Mouse (Mus musculus) activated CD4-positive, CD25-positive, alpha-beta regulatory T cell (primary cell): Measurements from ENCODE around the gene Tyrobp. TPM values are rescaled to one million over a fixed set of nuclear protein-coding genes. Genes with fewer than 3 reads are reported as not detected.

ENCODE experiments used
- polyA plus RNA-seq, 2 experiments: library from polyadenylated mRNA; unstranded; fragments of 100-300 nt; shearing (Covaris generic); gene quantifications; one replicate each; pipeline ENCODE4 v1.2.1; 2017

Gene Tyrobp
- 10 to 100 TPM in 1 of 2 experiments, 1 to 10 TPM in 1; 7.1 to 32.2 TPM for polyA plus RNA-seq

GRCm38 (mm10) chr7:30413596-30413995 is at the start of gene Tyrobp:
Gene Tyrobp, plus strand, starts transcription at chr7:30413760.

GRCm38 (mm10) chr7:30419561-30420499 is 6.3 kb downstream of the Tyrobp start, which contains the start of gene Hcst:
Gene Hcst, minus strand, starts transcription at chr7:30419854.

GRCm38 (mm10) chr7:30421175-30421889 is 7.8 kb downstream of the Tyrobp start, which contains the start of gene Nfkbid:
Gene Nfkbid, plus strand, starts transcription at chr7:30421732.

GRCm38 (mm10) chr7:30444971-30445751 is 31.6 kb downstream of the Tyrobp start, which contains the start of gene Aplp1:
Gene Aplp1, minus strand, starts transcription at chr7:30445535.

GRCm38 (mm10) chr7:30457629-30458330 is 44.2 kb downstream of the Tyrobp start, which contains the start of the genes Kirrel2 and Nphs1:
Gene Kirrel2, minus strand, starts transcription at chr7:30457690.
Gene Nphs1, plus strand, starts transcription at chr7:30458315.

Other genes with a start within 250 kb of the Tyrobp start
- gene Zfp146, start 244.0 kb upstream of the Tyrobp start, polyA plus RNA-seq, result 10 to 100 TPM; 21.8 to 37.9 TPM
- gene Cox7a1, start 229.6 kb upstream of the Tyrobp start, polyA plus RNA-seq, result under 1 TPM; 0.64 to 0.74 TPM
- gene Capns1, start 214.9 kb upstream of the Tyrobp start, polyA plus RNA-seq, result 10 to 100 TPM; 96.1 to 96.6 TPM
- 10 to 100 TPM; 47.8 to 64.2 TPM for gene Polr2i, start 181.8 kb upstream of the Tyrobp start, polyA plus RNA-seq
- 100 to 1,000 TPM; 109 to 132 TPM for gene Tbcb, start 181.5 kb upstream of the Tyrobp start, polyA plus RNA-seq
- not detected for gene Ovol3, start 178.0 kb upstream of the Tyrobp start, polyA plus RNA-seq
- gene Thap8, start 133.7 kb upstream of the Tyrobp start, polyA plus RNA-seq, result under 1 TPM; 0.12 to 0.41 TPM
- 1 to 10 TPM; 4.8 to 6.9 TPM for gene Wdr62, start 133.3 kb upstream of the Tyrobp start, polyA plus RNA-seq
- gene Clip3, start 122.0 kb upstream of the Tyrobp start, polyA plus RNA-seq, result 1 to 10 TPM; 1.6 to 3.1 TPM
- 100 to 1,000 TPM in 1 of 2 experiments, 10 to 100 TPM in 1; 92.7 to 159 TPM for gene Alkbh6, start 105.0 kb upstream of the Tyrobp start, polyA plus RNA-seq
- 10 to 100 TPM in 1 of 2 experiments, 1 to 10 TPM in 1; 3.8 to 22.5 TPM for gene Syne4, start 99.0 kb upstream of the Tyrobp start, polyA plus RNA-seq
- gene E130208F15Rik, start 92.0 kb upstream of the Tyrobp start, polyA plus RNA-seq, result not detected
- gene Sdhaf1, start 89.9 kb upstream of the Tyrobp start, polyA plus RNA-seq, result 10 to 100 TPM; 32.0 to 75.5 TPM
- gene Lrfn3, start 51.0 kb upstream of the Tyrobp start, polyA plus RNA-seq, result not detected
- 100 to 1,000 TPM; 470 to 543 TPM for gene Hcst, start 6.1 kb downstream of the Tyrobp start, polyA plus RNA-seq
- 10 to 100 TPM; 78.6 to 95.9 TPM for gene Nfkbid, start 8.0 kb downstream of the Tyrobp start, polyA plus RNA-seq
- 10 to 100 TPM; 10.8 to 23.2 TPM for gene Aplp1, start 31.8 kb downstream of the Tyrobp start, polyA plus RNA-seq
- not detected for gene Kirrel2, start 43.9 kb downstream of the Tyrobp start, polyA plus RNA-seq
- not detected for gene Nphs1, start 44.6 kb downstream of the Tyrobp start, polyA plus RNA-seq
- not detected for gene Prodh2, start 79.9 kb downstream of the Tyrobp start, polyA plus RNA-seq
- 1 to 10 TPM; 1.5 to 2.5 TPM for gene Arhgap33, start 121.3 kb downstream of the Tyrobp start, polyA plus RNA-seq
- gene Hspb6, start 138.4 kb downstream of the Tyrobp start, polyA plus RNA-seq, result 1 to 10 TPM; 1.9 to 4.1 TPM
- 1 to 10 TPM; 5.7 to 6.2 TPM for gene Proser3, start 138.5 kb downstream of the Tyrobp start, polyA plus RNA-seq
- gene Lin37, start 146.1 kb downstream of the Tyrobp start, polyA plus RNA-seq, result 100 to 1,000 TPM in 1 of 2 experiments, 10 to 100 TPM in 1; 92.9 to 107 TPM
- 10 to 100 TPM; 28.3 to 67.8 TPM for gene U2af1l4, start 149.5 kb downstream of the Tyrobp start, polyA plus RNA-seq
- gene Gm49396, start 149.6 kb downstream of the Tyrobp start, polyA plus RNA-seq, result 10 to 100 TPM; 53.5 to 82.4 TPM
- 100 to 1,000 TPM; 231 to 234 TPM for gene Psenen, start 149.9 kb downstream of the Tyrobp start, polyA plus RNA-seq
- gene Igflr1, start 151.7 kb downstream of the Tyrobp start, polyA plus RNA-seq, result 100 to 1,000 TPM in 1 of 2 experiments, 10 to 100 TPM in 1; 66.2 to 268 TPM
- gene Kmt2b, start 175.0 kb downstream of the Tyrobp start, polyA plus RNA-seq, result 10 to 100 TPM; 14.9 to 15.1 TPM
- gene Zbtb32, start 185.1 kb downstream of the Tyrobp start, polyA plus RNA-seq, result 10 to 100 TPM; 12.9 to 34.9 TPM
- 1 to 10 TPM in 1 of 2 experiments, under 1 TPM in 1; 0.32 to 1.8 TPM for gene Upk1a, start 199.1 kb downstream of the Tyrobp start, polyA plus RNA-seq
- 100 to 1,000 TPM; 713 to 756 TPM for gene Cox6b1, start 212.4 kb downstream of the Tyrobp start, polyA plus RNA-seq
- gene Etv2, start 222.1 kb downstream of the Tyrobp start, polyA plus RNA-seq, result not detected
- 100 to 1,000 TPM; 125 to 166 TPM for gene Rbm42, start 236.6 kb downstream of the Tyrobp start, polyA plus RNA-seq